Mouse (Mus musculus): ENCODE measurements around the gene Gm37240. TPM values are rescaled to one million over a fixed set of nuclear protein-coding genes. Genes with fewer than 3 reads are reported as not detected.

Gene Gm37240
- total RNA-seq, 2 experiments from 2014 or later: 35.3 to 39.6 TPM

DNA sequence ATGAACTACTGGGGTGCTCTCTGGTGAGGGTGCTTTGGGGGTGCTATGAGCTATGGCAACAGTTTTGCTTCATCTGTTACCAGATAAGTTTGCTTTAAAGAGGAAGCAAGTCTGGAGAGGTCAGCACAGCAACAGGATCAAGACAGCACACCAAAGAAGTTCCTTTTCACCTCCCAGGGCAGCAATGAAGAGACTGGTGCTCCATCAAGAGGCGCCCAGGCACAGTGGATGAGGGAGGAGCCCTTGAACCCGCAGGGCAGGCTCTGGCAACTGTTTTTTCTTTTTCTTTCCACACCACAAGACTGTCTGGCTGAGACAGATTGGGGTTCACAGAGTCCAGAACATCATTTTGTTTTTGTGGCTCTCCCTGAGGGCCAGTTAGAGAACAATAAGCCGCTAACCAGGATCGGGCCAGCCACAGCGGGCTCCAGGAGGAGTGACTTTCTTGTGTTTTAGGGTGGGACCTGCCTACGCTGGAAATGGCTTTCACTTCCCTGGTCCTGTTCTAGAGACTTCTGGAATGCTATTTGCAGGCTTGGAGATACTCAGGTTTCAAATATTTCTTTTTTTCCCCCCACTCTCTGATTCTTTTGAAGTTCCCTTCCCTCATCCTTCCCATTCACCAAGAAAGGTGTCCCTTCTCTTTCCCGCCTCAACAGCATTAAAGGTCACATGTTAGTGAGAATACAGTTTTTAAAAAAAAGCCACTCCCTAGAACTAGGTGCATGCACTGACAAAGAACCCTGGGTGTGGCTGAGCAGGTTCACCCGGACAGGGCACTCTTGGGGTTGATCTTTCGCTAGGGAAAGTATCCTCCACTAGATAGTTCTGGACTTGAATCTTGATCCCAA is 1241.9 kb downstream of the Gm37240 start:
- no peak for DNase-seq

DNA sequence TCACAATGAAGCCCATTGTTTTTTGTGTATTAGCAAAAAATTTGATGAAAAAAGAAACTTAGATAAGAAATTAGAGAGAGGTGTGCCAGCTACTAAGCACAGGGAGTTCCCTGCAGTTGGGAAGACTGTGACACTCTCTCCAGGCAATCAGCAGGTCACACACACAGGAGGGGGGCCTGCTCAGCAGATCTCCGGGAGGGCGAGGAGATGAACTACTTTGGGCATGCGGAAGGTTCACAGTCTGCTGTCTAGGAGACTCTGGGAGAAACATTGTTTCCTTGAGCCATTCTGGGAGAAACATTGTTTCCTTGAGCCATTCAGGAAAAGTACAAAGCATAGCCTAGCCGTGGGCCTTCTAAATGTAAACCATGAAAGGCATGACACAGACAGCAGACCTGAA is 1244.4 kb downstream of the Gm37240 start:
- no peak for DNase-seq

DNA sequence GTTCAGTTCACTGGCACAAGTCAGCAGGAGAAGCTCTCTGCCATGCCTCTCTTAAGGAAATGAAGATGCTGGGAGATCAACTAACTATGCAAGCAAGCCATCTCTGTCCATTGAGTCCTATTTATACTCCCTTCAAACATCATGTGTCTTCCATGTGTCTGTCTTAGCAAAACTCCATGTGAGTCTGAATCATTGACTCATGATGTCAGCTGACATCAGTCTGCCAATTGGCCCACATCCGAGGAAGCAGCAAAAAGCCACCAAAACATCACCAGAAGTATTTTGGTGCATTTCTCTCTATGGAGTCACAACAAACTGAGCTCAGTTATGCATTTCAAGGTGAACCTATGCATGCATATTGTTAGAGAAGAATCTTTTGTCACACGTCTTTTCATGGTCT is 1245.9 kb downstream of the Gm37240 start:
- no peak for DNase-seq

DNA sequence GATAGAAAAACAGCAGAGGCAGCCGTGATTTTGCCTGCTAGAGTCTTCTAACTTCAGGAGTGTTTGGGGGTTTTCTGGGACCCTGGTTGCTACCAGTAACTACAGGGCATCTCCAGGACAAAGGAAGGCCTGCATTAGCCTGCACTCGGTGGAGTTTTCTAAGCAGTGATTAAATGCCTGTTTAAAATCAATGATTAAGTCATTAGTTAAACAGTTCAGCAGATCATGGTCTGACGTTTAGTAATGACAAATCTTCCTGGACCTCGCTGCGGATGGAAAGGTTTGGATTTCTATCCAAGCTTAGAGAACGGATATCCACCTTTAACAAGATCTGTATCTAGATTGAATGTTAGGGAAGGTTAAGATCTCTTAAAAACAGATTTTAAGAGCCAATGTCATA is 1246.8 kb downstream of the Gm37240 start:
- DNase-seq: no peak

DNA sequence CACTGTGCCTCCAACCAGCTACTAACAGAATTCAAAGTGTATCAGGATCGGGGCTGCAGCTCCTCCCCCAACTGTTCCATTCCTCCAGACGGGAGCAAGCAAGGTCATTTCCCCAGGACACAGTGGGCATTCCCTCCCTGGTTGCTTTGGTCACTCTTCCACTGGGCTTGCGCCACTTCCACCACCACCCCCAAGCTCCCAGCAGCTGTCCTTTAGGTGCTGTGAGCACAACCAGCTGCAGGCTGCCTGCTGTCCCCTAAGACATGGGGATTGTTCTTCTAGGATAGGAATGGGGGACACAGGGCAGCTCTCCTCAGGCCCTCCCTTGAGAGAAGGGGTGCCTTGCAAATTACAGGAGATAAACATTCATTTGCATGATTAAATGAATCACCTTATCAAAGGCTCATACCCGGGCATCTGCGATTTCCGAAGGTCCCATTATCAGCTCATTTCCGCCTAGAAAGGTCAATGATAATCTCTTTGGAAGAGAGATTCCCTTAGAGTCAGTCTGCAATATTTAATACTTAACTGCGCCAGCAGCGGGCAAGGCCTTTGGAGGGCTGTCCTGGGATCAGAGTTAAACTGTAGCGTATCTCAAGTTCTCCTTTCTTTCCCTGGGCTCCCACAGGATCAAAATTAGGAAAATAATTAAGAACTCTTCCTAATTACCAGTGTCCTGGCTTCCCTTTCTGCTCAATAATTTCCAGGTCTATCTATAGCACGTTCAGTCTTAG is 1247.4 kb downstream of the Gm37240 start:
- no peak for DNase-seq

DNA sequence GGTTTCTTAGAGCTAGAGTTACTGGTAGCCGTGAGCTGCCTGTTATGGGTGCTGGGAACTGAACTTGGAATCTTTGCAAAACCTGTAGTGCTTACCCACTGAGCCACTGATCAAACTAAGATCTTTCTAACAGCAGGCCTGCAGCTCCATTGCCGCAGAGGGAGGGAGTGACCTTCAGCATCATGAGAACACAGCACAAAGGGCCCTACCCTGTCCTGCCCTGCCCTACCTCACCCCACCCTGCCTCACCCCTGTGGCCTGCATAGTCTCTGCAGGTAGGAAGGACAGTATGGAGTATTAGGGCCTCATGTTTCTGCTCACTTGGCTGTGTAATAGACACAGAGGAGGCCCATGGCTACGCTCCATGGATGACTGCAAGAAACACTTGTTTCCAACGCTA is 1248.5 kb downstream of the Gm37240 start:
- DNase-seq: no peak

DNA sequence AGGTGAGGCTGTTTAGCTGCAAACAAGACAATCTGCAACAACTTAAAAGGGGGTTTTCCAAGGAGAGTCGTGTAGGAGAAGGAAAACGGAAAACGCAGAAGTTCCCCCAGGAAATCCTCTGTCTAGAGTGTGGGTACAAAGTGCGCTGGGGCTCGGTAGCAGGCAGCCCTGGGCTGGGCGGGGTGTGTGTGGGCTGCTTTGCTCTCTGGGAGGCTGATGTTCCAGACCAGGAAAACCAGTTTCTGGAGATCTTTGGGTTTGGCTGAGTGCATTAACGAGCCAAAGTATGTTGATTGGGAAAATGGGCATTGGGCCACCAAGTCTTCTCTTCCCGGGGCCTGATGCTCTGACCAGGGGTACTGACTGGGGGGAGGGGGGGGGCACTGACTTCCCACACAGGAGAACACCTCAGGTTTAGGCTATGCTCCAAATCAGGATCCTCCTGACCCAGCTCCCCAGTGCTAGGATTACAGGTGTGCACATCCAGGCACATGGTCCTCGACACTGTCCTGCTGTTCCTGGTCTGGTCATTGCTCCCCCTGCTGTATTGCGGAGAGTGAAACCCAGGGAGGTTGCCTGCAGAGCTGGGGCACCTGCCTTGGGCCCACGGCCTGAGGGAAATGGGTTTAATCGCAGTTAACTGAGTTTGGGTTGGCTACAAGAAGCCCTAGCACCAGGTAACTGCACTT is 1249.3 kb downstream of the Gm37240 start:
- DNase-seq: no peak

DNA sequence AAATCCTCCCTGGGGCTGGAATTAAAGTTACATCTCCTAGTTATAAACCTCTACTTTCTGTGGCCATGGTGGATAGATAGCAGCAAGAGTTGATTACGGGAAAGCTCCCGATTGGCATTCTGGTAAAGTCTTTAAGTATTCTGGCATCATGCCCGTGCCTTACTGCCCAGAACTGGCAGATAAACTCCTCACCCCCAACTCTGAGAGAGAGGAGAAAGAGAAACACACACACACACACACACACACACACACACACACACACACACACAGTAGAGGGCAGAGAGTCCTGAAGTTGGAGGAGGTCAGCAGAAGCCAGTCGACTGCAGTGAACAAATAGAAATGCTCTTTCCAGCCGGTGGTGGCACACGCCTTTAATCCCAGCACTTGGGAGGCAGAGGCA is 1250.2 kb downstream of the Gm37240 start:
- DNase-seq: no peak

DNA sequence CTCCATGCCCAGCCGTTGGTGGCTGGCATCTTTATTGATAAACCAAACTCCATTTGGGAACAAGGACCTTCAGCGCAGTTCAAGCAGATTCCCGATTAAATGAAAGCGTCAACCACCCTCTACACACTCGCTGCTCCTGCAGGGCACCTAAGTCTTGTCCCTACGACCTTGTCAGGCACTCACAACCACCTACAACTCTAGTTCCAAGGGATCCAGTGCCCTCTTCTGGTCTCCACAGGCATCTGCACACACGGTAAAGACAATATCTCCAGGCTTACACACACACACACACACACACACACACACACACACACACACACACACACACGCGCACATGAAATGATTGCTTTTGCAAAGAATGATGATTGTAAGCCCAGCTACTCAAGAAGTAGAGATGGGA is 1255.7 kb downstream of the Gm37240 start:
- DNase-seq: no peak

DNA sequence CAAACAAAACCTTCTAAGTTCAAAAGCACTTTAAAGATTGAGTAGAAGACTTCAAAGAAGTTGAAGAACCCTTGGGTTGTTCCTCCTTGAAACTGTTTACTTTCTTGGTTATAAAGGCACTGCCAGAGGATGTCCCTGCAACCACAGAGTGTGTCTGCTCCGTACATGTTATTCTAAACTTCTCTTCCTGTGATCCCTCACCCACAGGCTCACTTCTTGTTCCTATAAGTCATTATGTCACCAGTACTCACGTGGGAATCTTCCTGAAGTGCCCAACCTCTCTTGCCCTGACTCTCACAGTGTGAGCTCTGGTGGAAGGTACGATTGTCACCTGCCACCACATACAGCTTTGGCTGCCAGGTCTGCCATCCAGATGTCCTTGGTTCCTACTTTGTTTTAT is 1265.3 kb downstream of the Gm37240 start:
- DNase-seq: no peak

DNA sequence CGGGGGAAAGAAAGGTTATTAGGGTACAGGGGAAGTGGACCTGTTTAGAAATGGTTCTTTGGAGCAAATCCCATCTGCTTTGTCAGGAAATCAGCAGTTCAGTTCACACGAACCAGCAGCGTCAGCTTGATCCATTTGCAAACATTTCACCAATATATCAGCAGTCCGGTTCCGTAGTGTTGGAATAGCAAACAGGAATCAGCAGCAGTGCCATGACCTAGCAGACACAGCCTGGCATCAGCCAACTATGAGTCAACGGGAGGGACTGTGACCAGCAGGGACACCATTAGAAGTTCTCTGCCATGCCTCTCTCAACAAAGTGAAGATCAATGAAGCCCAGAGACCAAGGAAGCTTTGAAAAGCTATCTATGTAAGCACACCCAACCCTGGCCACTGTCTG is 1267.6 kb downstream of the Gm37240 start:
- no peak for DNase-seq

DNA sequence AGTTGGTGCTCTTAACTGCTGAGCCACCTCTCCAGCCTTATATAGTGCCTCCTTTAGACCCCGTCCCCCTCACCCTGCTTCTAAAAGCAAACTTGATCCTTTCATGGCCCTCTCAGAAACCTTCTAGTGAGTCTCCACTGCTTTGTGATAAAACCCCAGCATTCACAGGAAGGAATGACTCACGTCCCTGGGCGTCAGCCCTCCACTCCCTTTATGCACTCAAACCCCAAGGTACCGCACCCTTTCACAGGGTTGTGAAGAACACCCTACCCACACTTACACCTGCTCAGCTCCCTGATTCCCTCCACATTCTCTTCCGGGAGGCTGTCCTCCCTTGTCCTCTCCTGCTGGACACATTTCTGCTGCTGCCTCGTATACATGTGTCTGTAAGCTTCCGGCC is 1268.3 kb downstream of the Gm37240 start:
- DNase-seq: no peak

DNA sequence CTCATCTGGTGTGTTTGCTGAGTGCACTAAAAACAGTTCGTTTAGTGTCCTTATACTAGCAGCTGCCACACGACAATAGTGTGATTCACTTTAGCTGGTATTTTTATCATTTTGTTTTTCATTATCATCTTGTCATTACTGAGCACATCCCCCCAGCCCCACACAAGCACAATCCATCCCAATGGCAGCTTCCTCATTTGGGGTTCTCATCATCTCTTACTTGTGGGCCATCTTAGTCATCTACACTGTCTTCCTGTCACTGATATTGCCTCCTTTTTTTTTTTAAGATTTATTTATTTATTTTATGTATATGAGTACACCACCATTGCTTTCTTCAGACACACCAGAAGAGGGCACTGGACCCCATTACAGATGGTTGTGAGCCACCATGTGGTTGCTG is 1268.7 kb downstream of the Gm37240 start:
- no peak for DNase-seq

DNA sequence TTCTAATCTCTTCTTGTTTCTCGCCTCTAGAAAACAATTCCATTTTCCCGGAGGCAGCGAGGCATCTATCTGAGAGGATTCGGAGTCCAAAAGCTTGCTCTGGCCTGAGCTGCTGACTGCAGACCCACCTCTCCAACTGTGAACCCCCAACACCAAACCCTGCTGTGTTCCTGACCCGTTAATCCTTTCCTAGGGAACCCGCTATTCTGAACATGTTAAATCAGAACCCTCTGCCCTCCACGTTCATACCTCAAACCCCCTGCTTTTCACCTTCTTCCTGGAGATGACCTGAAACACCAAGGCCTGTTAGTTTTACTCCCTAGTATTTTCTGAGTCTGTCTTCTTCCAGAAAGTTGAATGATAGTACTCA is 1271.5 kb downstream of the Gm37240 start:
- DNase-seq: no peak

DNA sequence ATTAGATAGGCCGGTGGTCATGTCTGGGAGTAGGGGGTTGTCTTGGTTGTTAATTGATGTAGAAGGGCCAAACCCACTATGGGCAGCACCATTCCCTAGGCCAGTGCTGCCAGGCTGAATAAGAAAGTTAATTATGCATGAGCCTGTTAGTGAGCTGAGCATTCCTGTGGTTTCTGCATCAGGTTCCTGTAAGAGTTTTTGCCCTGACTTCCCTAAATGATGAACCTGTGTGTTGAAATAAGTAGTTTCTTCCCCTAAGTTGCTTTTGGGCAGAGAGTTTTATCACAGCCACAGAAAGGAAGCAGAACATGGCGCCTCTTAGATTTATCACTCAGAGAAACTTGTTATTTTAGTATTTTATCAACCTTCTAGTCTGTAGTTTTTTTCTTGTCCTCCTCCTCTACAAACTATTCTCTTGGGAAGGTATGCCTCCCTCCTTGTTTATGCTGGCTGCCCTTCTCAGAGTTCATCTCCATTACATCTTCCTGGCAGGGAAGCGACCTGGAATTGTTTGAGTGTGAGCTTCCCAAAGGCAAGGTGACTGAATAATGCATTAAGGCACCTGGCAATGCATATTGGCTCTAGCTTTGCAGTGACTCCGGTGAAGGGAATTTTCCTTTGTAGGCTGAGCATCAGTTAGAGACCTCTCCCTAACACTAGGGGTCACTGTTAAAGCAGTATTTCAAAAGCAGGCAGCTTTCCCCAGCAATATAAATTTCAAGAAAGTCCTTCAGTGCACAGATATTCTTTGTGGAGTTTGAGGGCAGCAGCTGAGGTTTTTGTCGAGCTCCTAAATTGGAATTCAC is 1272.1 kb downstream of the Gm37240 start:
- DNase-seq: no peak

DNA sequence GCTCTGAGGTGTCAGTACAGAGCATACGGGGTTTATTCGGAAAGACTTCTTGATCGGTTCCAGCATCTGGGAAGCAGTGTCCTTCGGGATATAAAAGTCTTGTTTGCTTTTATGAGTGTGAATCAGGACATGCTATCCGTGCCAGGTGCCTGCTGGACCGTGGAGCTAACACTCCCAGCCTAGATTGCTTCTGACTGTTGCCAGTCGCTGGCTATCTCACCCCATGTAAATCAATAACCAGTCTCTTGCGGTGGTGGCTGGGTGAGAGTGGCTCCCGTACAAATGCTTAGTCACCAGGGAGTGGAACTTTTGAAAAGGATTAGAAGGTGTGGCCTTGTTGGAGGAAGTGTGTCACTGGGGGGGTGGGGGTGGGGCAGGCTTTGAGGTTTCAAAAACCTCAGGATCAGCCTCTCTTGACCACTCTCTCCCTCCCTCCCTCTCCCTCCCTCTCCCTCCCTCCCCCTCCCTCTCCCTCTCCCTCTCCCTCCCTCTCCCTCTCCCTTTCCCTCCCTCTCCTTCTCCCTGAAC is 1277.1 kb downstream of the Gm37240 start:
- DNase-seq: no peak

DNA sequence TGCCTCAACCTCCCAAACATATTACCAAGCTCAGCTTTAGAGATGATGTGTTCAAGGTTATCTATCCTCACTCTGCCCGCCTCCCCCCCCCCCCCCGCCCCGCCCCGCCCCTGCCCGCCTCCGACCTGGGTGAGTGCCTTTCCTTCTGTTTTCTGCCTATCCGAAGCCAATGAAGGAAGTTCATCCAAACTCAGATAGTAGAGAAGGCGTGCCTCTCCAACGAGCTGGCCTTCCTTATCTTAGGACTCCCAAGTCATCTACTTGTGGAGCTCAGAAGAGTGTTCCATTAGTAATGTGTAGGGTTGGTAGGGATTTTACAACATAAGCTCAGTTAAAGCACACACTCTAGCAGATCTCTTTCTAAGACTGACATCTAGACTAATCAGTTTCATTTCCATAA is 1284.1 kb downstream of the Gm37240 start:
- DNase-seq: no peak

DNA sequence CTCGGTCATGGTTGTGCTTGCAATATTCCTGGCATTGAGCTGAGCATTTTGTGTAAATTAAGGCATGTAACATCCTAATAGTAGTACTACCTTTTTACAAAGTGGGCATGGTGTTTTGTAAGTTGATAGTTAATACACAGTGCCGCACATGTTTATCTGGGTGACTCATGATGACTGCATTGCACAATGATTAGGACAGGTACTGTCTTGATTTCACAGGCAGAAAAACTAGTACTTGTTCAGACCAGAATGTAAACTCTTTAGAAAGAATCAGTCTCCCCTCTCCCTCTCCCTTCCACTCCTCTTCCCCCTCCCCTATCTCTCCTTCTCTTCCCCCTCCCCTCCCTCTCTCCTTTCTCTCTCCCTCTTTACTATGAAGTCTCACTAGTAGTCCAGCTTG is 1284.6 kb downstream of the Gm37240 start:
- no peak for DNase-seq

DNA sequence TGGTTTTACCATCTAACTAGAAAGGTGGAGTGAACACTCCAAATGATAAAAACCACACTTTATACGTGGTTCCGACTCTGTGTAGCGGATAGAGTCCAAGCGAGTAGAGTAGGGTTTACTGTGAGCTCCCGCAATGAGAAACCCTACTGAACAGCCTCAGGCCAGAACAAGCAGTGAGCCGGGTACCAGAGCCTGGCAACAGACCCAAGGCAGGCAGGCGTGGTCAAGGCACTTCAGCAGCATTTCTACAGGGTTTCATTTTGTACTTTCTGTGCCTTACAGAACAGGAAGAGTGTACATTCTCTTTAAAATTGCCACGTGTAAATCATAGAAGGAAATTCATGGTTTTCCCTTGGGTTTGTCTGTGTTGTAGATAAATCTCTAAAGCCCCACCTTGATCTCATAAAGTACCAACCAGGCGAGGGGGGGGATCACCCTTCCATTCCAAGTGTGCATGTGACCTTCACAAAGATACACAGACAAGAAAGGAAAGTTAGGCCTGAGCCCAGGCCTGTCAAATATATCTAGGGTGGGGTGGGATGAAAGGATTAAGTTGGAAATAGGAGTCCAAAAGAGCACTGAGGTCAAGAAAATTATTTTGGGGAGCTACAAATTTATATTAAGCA is 1285.3 kb downstream of the Gm37240 start:
- no peak for DNase-seq

DNA sequence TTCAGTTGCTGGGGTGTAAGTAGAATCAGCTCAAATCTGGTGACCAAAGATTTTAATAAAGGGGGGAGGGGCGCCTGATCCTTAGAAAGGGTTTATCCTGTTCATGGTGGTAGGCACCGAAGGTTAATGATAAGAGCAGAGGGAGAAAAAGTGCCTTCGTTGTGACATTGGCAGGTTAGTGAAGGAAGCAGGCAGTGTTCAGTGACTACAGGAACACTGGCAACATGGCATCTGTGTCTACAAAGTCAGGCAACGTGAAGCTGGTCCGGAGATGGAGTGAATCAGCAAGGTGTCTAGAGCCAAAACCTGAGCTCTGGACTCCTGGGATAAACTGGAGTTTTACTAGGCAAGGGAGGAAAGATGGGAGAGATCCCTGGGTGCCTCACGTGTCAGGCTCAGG is 1288.6 kb downstream of the Gm37240 start:
- no peak for DNase-seq

DNA sequence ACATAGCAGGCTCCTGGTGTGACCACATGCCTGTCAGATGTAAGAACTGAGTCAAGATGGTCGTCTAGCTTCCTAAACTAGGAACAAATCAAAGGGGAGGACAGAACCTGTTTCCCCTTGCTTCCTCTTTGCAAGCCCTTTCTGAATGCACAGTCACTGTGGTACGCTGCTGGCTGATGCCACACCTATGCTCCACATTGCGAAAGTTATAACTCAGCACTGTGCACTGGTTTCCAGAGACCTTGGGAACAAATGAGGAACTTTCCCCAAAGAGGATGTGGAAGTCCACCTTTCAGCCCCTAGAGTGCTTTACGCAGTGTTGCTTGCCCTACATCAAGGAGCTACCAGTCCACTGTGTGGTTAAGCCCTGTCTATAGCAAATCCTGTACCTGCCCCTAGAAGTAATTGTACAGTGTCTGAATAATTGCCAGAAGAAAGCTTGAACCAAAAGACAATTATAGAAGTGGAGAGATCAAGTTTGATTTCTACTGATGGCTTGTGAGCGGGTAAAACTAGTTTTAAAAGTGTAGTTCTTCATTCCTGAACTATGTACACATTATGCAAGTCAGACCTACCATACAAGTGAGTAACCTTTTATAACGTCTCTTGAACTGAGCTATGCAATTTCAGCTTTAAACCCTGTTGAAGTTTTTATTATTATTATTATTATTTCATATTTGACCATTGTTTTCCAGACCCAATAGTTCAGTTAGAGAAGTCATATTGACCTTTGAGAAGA is 1289.2 kb downstream of the Gm37240 start:
- no peak for DNase-seq

Data from gastrocnemius, postnatal 25 days (tissue).